Mouse (Mus musculus) heart, postnatal 25 days (tissue): ENCODE measurements at regions not wholly inside any gene's neighbourhood (a gene's known extent, or its start where the extent isn't known, plus 50 kb on each side); places are given as distances from the start of the nearest gene placed in this dataset.

ENCODE experiments used
- DNase-seq: peaks from one replicate; pipeline ENCODE4 v3.0.0; 2022; ENCODE audit warnings: low spot score
- intact Hi-C: fragments of 180-260 bp; cut with DNase I; formaldehyde crosslinking; loops from one replicate; pipeline ENCODE4 v1.15.1; 2025

DNA sequence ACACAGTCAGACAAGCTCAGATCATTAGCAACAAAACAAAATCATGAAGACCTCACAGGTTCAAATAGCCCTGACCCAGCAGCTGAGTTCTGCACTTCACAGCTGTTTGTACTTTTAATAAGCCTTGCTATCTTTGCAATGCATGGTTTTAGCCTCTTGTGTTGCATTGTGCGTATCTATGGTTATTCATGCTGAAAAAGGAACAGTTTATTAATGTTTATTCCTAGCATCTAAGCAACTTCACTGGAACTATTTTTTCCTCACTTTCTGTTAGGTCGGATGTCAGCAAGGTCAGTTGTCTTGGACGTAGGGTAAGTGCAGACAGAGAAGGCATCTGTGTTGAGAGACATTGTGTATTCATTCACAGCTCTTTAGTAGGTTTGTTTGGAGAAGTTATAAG lies 107.3 kb upstream of the Ccn2 start:
- intact Hi-C loops = no loop called here
- DNase-seq = no peak

DNA sequence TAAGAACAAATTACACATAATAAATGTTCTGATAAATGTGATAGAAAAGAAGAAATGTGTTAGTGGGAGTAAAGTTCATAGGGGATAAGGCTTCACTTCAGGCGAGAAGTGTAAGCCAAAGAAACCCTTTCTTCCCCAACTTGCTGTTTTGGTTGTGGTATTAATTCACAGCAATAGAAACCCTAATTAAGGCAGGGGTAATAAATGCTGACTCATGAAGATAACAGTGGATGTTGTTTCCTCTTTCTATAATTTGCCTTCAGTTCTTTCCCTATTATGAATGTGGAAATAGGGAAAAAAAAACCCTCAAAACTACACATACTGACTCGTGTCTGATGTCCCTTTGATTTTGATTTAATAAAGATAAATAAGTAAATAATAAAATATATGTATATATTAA lies 104.8 kb upstream of the Ccn2 start:
- intact Hi-C loops = no loop called here
- no peak for DNase-seq

- intact Hi-C loops = no loop called here
- DNase-seq = no peak
These were observed 103.4 kb upstream of the Ccn2 start for GRCm38 (mm10) chr10:24491848-24492247.

GRCm38 (mm10) chr10:24493392-24493791 lies 101.8 kb upstream of the Ccn2 start:
- intact Hi-C loops = no loop called here

DNA sequence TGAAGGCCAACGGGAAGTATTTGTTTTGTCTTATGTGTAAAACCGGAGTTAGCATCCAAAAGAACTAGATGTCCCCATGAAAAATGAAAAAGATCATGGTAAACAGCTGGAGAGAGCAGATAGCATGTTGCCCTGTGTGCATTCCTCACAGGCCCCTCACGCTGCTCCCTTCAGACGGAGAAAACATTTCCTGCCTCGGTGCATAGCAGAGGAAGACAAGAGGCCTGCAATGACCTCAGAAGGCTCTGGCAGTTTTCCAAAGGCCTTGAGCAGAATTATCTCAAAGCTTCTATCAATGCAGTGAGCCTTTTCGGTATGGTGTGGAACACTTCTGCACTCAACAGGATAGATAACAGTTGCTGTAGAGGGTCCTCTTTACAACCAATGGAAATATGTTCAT lies 101.3 kb upstream of the Ccn2 start:
- intact Hi-C loops = no loop called here
- peak; percentile 58 for DNase-seq

More at GRCm38 (mm10) chr10:24493392-24493791, 101.8 kb upstream of the Ccn2 start:
- DNase-seq = peak; percentile 32

- no peak for DNase-seq
- intact Hi-C loops = no loop called here
These were observed 75.3 kb upstream of the Ccn2 start for GRCm38 (mm10) chr10:24519795-24520512.

GRCm38 (mm10) chr10:24520515-24520914 lies 74.7 kb upstream of the Ccn2 start:
- DNase-seq = no peak
- intact Hi-C loops = no loop called here

DNA sequence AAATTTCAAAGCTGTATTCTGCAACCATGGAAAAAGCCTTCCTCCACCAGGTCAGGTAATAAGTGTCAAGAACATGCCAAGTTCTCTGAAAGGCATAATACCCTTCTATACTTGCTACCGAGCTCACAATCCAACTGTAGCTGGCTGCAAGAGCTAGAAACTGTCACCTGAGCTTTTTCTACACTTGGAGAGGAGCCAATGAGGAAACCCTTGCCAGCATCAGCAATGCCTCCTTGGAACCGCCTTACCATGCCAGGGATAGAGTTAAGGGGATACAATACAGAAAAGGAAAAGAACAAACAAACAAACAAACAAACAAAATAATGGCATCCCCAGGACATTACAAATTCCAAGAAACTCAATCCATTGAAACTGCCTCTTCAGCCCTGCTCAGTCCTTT lies 62.5 kb upstream of the Ccn2 start:
- no peak for DNase-seq
- intact Hi-C loops = no loop called here

DNA sequence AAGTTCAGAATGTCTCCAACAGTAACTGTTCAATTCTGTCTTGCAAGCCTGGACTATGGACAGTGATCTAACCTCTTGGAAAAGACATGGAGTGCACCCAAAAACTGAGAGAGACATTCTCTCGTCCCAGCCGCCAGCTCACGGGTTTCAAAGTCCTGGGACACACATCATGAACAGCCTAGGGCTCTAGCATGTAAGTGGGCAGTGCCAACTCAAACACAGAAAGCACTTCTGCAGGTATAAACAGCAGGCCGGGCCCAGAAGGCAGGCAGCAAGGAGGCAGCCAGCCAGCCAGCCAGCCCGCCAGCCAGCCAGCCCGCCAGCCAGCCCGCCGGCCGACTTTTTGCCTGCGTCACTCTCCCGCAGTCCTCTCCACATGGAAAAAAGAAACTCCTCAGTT lies 60.3 kb upstream of the Ccn2 start:
- intact Hi-C loops = no loop called here
- DNase-seq = peak; percentile 6

- no peak for DNase-seq
- intact Hi-C loops = no loop called here
These were observed 59.8 kb upstream of the Ccn2 start for GRCm38 (mm10) chr10:24535461-24535860.

GRCm38 (mm10) chr10:24541990-24542389 lies 53.3 kb upstream of the Ccn2 start:
- intact Hi-C loops = no loop called here
- DNase-seq = no peak
